In the genomic region with DNA sequence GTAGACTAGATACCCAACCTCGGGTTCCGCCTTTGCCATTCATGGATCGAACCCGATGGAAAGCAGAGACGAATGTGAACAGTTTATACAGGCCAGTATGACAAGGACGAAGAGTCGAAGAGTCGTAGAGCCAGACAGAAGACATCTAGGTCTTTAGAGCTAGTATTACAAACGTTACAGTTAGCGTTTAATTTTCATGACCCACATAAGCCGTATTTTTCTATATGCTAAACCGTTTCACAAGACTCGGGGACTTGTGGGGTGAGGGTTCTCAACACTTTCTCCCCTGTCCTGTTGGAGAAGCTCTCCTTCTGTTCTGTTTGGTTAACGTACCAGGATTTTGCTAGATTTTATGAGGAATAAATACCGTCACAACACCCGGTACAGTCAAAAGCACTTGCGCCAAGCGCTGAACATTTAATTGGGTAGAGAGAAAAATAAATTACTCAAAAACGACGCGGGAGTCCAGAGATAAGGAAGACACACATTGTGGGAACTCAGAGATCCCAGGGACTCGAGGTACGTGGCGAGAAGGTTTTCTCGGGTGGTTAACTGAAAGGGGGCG, we compare ENCODE assay signal across 8 mouse cellular contexts. TPM values are rescaled to one million over a fixed set of nuclear protein-coding genes. Genes with fewer than 3 reads are reported as not detected.
A peak's percentile ranks its signal among the peaks of the same experiment; 100 is the strongest.
DNase-seq lines count a peak whose midpoint lies in the region; ATAC-seq and TF ChIP-seq lines count a peak whose summit lies in the region.

No protein-coding gene starts in this region.

- no peaks in the 10 kb centered on the region for H3K9me3 ChIP-seq in embryonic facial prominence, embryonic 13.5 days
- H3K9me3 ChIP-seq in hindbrain, embryonic 16.5 days (ENCODE audit: control insufficient read depth, low read length), result no peaks in the 10 kb centered on the region

- H3K27ac ChIP-seq in liver, adult 2 months (replicated peaks; ENCODE audit: insufficient read depth, low read depth, low read length), result no peak overlapping the region
- no peak overlapping the region for H3K27ac ChIP-seq in embryonic facial prominence, embryonic 13.5 days
- peak overlapping the region; percentile 63 for H3K27ac ChIP-seq in hindbrain, embryonic 16.5 days (ENCODE audit: low read depth, low read length)

- no peak for ATAC-seq in embryonic facial prominence, embryonic 13.5 days (ENCODE audit: insufficient number of reproducible peaks, insufficient read depth, low FRiP score, low TSS enrichment, low read depth)
- no peak for ATAC-seq in hindbrain, embryonic 16.5 days

- TF ChIP-seq POLR2A in liver, adult 2 months (IDR thresholded peaks at IDR 0.05; ENCODE audit: extremely low read depth, insufficient read depth, low read length), result no peak
- no peak for TF ChIP-seq POLR2A in myocyte (IDR thresholded peaks at IDR 0.05; ENCODE audit: insufficient read length, low read depth)

- H3K4me2 ChIP-seq in embryonic facial prominence, embryonic 13.5 days, result peak overlapping the region; percentile 70
- peak overlapping the region; percentile 86 for H3K4me2 ChIP-seq in hindbrain, embryonic 16.5 days (ENCODE audit: low read length)
- H3K4me2 ChIP-seq in myocyte (ENCODE audit: low read depth), result peak overlapping the region; percentile 90

- TF ChIP-seq CTCF in liver, adult 2 months (IDR thresholded peaks at IDR 0.05; ENCODE audit: low read depth, low read length), result no peak

- H3K79me2 ChIP-seq in liver, adult 2 months (ENCODE audit: control insufficient read depth, insufficient read depth, low read length), result no peaks in the 10 kb centered on the region
- no peaks in the 10 kb centered on the region for H3K79me2 ChIP-seq in myocyte (ENCODE audit: control insufficient read depth, insufficient read depth)

- peak overlapping the region; percentile 25; the same call in 1 of the 2 replicates for H3K4me3 ChIP-seq in liver, adult 2 months (ENCODE audit: insufficient read depth, low read depth, low read length)
- peak overlapping the region; percentile 47 for H3K4me3 ChIP-seq in embryonic facial prominence, embryonic 13.5 days
- peak overlapping the region; percentile 41 for H3K4me3 ChIP-seq in hindbrain, embryonic 16.5 days (ENCODE audit: low read length)
- peak overlapping the region; percentile 15 for H3K4me3 ChIP-seq in myocyte

- WGBS in liver, adult 2 months, result 16% methylated on average over 26 of the region's 26 CpGs
- 5% methylated on average over 26 of the region's 26 CpGs for WGBS in embryonic facial prominence, embryonic 13.5 days
- 4% methylated on average over 26 of the region's 26 CpGs for WGBS in hindbrain, embryonic 16.5 days

- no peak overlapping the region for H3K9ac ChIP-seq in liver, adult 2 months (ENCODE audit: low read depth, low read length)
- H3K9ac ChIP-seq in embryonic facial prominence, embryonic 13.5 days, result peak overlapping the region; percentile 60
- H3K9ac ChIP-seq in hindbrain, embryonic 16.5 days (ENCODE audit: low read depth, low read length), result peak overlapping the region; percentile 49

- H3K36me3 ChIP-seq in liver, adult 2 months (ENCODE audit: control insufficient read depth, insufficient read depth, low read length), result no peaks in the 10 kb centered on the region
- no peaks in the 10 kb centered on the region for H3K36me3 ChIP-seq in embryonic facial prominence, embryonic 13.5 days
- H3K36me3 ChIP-seq in hindbrain, embryonic 16.5 days (ENCODE audit: control insufficient read depth, insufficient read depth, low read length), result no peaks in the 10 kb centered on the region
- no peaks in the 10 kb centered on the region for H3K36me3 ChIP-seq in myocyte (ENCODE audit: control insufficient read depth, insufficient read depth)

- H3K4me1 ChIP-seq in liver, adult 2 months (ENCODE audit: control insufficient read depth, insufficient read depth, low read length), result no peaks in the 10 kb centered on the region; the same call in 1 of the 2 replicates
- H3K4me1 ChIP-seq in embryonic facial prominence, embryonic 13.5 days, result peaks cover 7% of the 10 kb centered on the region; the same call in 1 of the 2 replicates
- peaks cover 3% of the 10 kb centered on the region for H3K4me1 ChIP-seq in hindbrain, embryonic 16.5 days (ENCODE audit: control insufficient read depth, insufficient read depth, low read depth, low read length)

- H3K27me3 ChIP-seq in liver, adult 2 months (ENCODE audit: control insufficient read depth, insufficient read depth, low read length), result no peaks in the 10 kb centered on the region
- H3K27me3 ChIP-seq in embryonic facial prominence, embryonic 13.5 days, result peaks cover 21% of the 10 kb centered on the region
- 0 out of 2 replicates have a peak, but pooled peaks cover 2% of the 10 kb centered on the region for H3K27me3 ChIP-seq in hindbrain, embryonic 16.5 days (replicated peaks; ENCODE audit: control insufficient read depth, insufficient read depth, low read length)
- H3K27me3 ChIP-seq in myocyte (ENCODE audit: control insufficient read depth, insufficient read depth, insufficient read length), result peaks cover 16% of the 10 kb centered on the region

- no peak for DNase-seq in liver, adult 2 months (ENCODE audit: extremely low read depth, low read depth, low spot score)
- DNase-seq in liver, result no peak
- no peak for DNase-seq in adrenal gland, postnatal 25 days
- DNase-seq in frontal cortex, postnatal 36 days (ENCODE audit: low spot score in 2 of 2), result no peak
- DNase-seq in spleen, postnatal 14 days (ENCODE audit: low spot score in 2 of 2), result no peak

- no peak overlapping the region for H3ac ChIP-seq in myocyte (ENCODE audit: control insufficient read depth, insufficient read length)

TF ChIP-seq in myocyte, 11 proteins besides CTCF, POLR2A, EP300 and RAD21:
- no peak for TF ChIP-seq USF1 (IDR thresholded peaks at IDR 0.05; ENCODE audit: low read depth)
- no peak for TF ChIP-seq MYOD1 (IDR thresholded peaks at IDR 0.05; ENCODE audit: control insufficient read depth in 1 of 3, insufficient read length in 2 of 3, low read depth in 2 of 3)
- no peak for TF ChIP-seq SRF (IDR thresholded peaks at IDR 0.05; ENCODE audit: control insufficient read depth, insufficient read length, low read depth)
- no peak for TF ChIP-seq MYOG (IDR thresholded peaks at IDR 0.05; ENCODE audit: control insufficient read depth in 1 of 3, insufficient read depth in 1 of 3, insufficient read length in 2 of 3, low read depth in 2 of 3)
- no peak for TF ChIP-seq E2F4 (IDR thresholded peaks at IDR 0.05; ENCODE audit: insufficient read depth)
- TF ChIP-seq TCF3 (IDR thresholded peaks at IDR 0.05; ENCODE audit: insufficient read length, low read depth), result no peak
- no peak for TF ChIP-seq REST (IDR thresholded peaks at IDR 0.05; ENCODE audit: insufficient read depth, insufficient read length)
- no peak for TF ChIP-seq CEBPB (IDR thresholded peaks at IDR 0.05; ENCODE audit: insufficient read depth, poor library complexity, severe bottlenecking)
- TF ChIP-seq MAX (IDR thresholded peaks at IDR 0.05; ENCODE audit: low read depth), result no peak
- TF ChIP-seq TCF12 (IDR thresholded peaks at IDR 0.05; ENCODE audit: insufficient read depth, poor library complexity, severe bottlenecking), result no peak
- no peak for TF ChIP-seq POLR2AphosphoS2 (IDR thresholded peaks at IDR 0.05; ENCODE audit: insufficient read length, low read depth)

RNA-seq across cellular contexts. Expression of a gene that starts 13.7 kb away (rescaled TPM):
- total RNA-seq in liver, adult 2 months (2014; rRNA removed), result not detected in 2 replicates
- not detected in 2 replicates for polyA plus RNA-seq in liver, adult 2 months (2012; rRNA removed)
- polyA plus RNA-seq in embryonic facial prominence, embryonic 13.5 days (2015; fragmentation: Nextera tagmentation; extraction: Ambion mirVana), result 1.1 and 1.9 TPM in 2 replicates
- 130 and 139 TPM in 2 replicates for polyA plus RNA-seq in hindbrain, embryonic 16.5 days (2015; fragmentation: Nextera tagmentation; extraction: Ambion mirVana)
- 0.05 TPM for polyA plus RNA-seq in myocyte (2012; fragmentation: generic; extraction: Trizol)
- total RNA-seq in adrenal gland, postnatal 25 days (2021), result 0.55 and 0.71 TPM in 2 replicates

RNA-seq across cellular contexts. Expression of a gene that starts 14.7 kb away (rescaled TPM):
- total RNA-seq in liver, adult 2 months (2014; rRNA removed), result not detected in 2 replicates
- not detected in 2 replicates for polyA plus RNA-seq in liver, adult 2 months (2012; rRNA removed)
- polyA plus RNA-seq in embryonic facial prominence, embryonic 13.5 days (2015; fragmentation: Nextera tagmentation; extraction: Ambion mirVana), result not detected in 2 replicates
- polyA plus RNA-seq in hindbrain, embryonic 16.5 days (2015; fragmentation: Nextera tagmentation; extraction: Ambion mirVana), result not detected in 2 replicates
- polyA plus RNA-seq in myocyte (2012; fragmentation: generic; extraction: Trizol), result not detected
- not detected in 2 replicates for total RNA-seq in adrenal gland, postnatal 25 days (2021)

RNA-seq across cellular contexts. Expression of a gene that starts 15.2 kb away (rescaled TPM):
- 10.8 and 15.4 TPM in 2 replicates for total RNA-seq in liver, adult 2 months (2014; rRNA removed)
- polyA plus RNA-seq in liver, adult 2 months (2012; rRNA removed), result 26.9 and 32.9 TPM in 2 replicates
- polyA plus RNA-seq in embryonic facial prominence, embryonic 13.5 days (2015; fragmentation: Nextera tagmentation; extraction: Ambion mirVana), result 49.2 and 55.3 TPM in 2 replicates
- polyA plus RNA-seq in hindbrain, embryonic 16.5 days (2015; fragmentation: Nextera tagmentation; extraction: Ambion mirVana), result 61.0 and 64.4 TPM in 2 replicates
- polyA plus RNA-seq in myocyte (2012; fragmentation: generic; extraction: Trizol), result 50.3 TPM
- 36.2 and 46.2 TPM in 2 replicates for total RNA-seq in adrenal gland, postnatal 25 days (2021)

RNA-seq across cellular contexts. Expression of a gene that starts 40.1 kb away (rescaled TPM):
- total RNA-seq in liver, adult 2 months (2014; rRNA removed), result not detected in 2 replicates
- not detected in 2 replicates for polyA plus RNA-seq in liver, adult 2 months (2012; rRNA removed)
- polyA plus RNA-seq in embryonic facial prominence, embryonic 13.5 days (2015; fragmentation: Nextera tagmentation; extraction: Ambion mirVana), result not detected in 2 replicates
- polyA plus RNA-seq in hindbrain, embryonic 16.5 days (2015; fragmentation: Nextera tagmentation; extraction: Ambion mirVana), result not detected in 2 replicates
- polyA plus RNA-seq in myocyte (2012; fragmentation: generic; extraction: Trizol), result not detected
- total RNA-seq in adrenal gland, postnatal 25 days (2021), result not detected in 2 replicates

RNA-seq across cellular contexts. Expression of a gene that starts 40.2 kb away (rescaled TPM):
- not detected in 2 replicates for total RNA-seq in liver, adult 2 months (2014; rRNA removed)
- not detected in 2 replicates for polyA plus RNA-seq in liver, adult 2 months (2012; rRNA removed)
- polyA plus RNA-seq in embryonic facial prominence, embryonic 13.5 days (2015; fragmentation: Nextera tagmentation; extraction: Ambion mirVana), result not detected in 2 replicates
- 0.42 and 1.0 TPM in 2 replicates for polyA plus RNA-seq in hindbrain, embryonic 16.5 days (2015; fragmentation: Nextera tagmentation; extraction: Ambion mirVana)
- polyA plus RNA-seq in myocyte (2012; fragmentation: generic; extraction: Trizol), result not detected
- not detected in 2 replicates for total RNA-seq in adrenal gland, postnatal 25 days (2021)

Comparison
In these comparisons a context has a peak if more than half of its experiments do, and no peak if none do; other contexts are left out.
1. RNA of a gene that starts 13.7 kb away (polyA plus RNA-seq): 130 to 139 TPM in hindbrain, embryonic 16.5 days; 1.1 to 1.9 TPM in embryonic facial prominence, embryonic 13.5 days, 0.05 TPM in myocyte (single experiment) and not detected in liver, adult 2 months; every median in the first group is over 10 times any median in the second.
2. Peak in every context shown above with its lines, with median percentiles within 50 percentile points of each other: H3K4me3 ChIP-seq and H3K4me2 ChIP-seq.